25 mouse cellular contexts compared by ENCODE assay signal in genomic region chr10:59444635-59445034, GRCm38 (mm10). TPM values are rescaled to one million over a fixed set of nuclear protein-coding genes. Genes with fewer than 3 reads are reported as not detected.
DNase-seq lines count a peak whose midpoint lies in the region; ATAC-seq and TF ChIP-seq lines count a peak whose summit lies in the region.
"Had no signal": no experiment of that assay in that cellular context is flagged by ENCODE, and none has a peak within 500 bp of the region (broad histone marks: within the 10 kb centered on the region; RNA-seq: fewer than 3 reads in every experiment).

No protein-coding gene starts in this region.

- 0 out of 2 replicates have a peak overlapping the region, but pooled peaks have one; percentile 62 for H3K27ac ChIP-seq in heart, embryonic 10.5 days
- no peak overlapping the region for H3K27ac ChIP-seq in hindbrain, postnatal 0 days
- H3K27ac ChIP-seq: embryonic facial prominence, embryonic 12.5 days; forebrain, embryonic 15.5 days; heart, embryonic 15.5 days; intestine, embryonic 15.5 days had no signal

- ATAC-seq in hindbrain, postnatal 0 days: peak; percentile 49; the same call in 1 of the 2 replicates
- ATAC-seq: CD4-positive, CD25-positive, alpha-beta regulatory T cell, adult 4 months; forebrain, embryonic 15.5 days; intestine, embryonic 15.5 days had no signal

- no peak overlapping the region for H3K4me2 ChIP-seq in hindbrain, postnatal 0 days (ENCODE audit: low read depth, low read length)
- H3K4me2 ChIP-seq: embryonic facial prominence, embryonic 12.5 days; forebrain, embryonic 15.5 days; heart, embryonic 11.5 days; heart, embryonic 15.5 days; intestine, embryonic 15.5 days had no signal

- intact Hi-C loops in heart, postnatal 36 days (cut with DNase I): no loop called here
- intact Hi-C loops in left cerebral cortex, postnatal 4 days (cut with DNase I): no loop called here

- no peaks in the 10 kb centered on the region for H3K27me3 ChIP-seq in heart, embryonic 10.5 days (ENCODE audit: insufficient read depth, poor library complexity, severe bottlenecking)
- no peaks in the 10 kb centered on the region for H3K27me3 ChIP-seq in hindbrain, postnatal 0 days (ENCODE audit: insufficient read depth, low read length)
- H3K27me3 ChIP-seq: embryonic facial prominence, embryonic 12.5 days; forebrain, embryonic 15.5 days; heart, embryonic 15.5 days; intestine, embryonic 15.5 days had no signal

- no peaks in the 10 kb centered on the region for H3K9me3 ChIP-seq in heart, embryonic 10.5 days
- no peaks in the 10 kb centered on the region for H3K9me3 ChIP-seq in hindbrain, postnatal 0 days (ENCODE audit: low read length)
- H3K9me3 ChIP-seq: embryonic facial prominence, embryonic 12.5 days; forebrain, embryonic 15.5 days; G1E; heart, embryonic 15.5 days; intestine, embryonic 15.5 days had no signal

- DNase-seq in cerebellum, postnatal 10 days: peak; percentile 58 to 63
- DNase-seq in cerebellum, adult 11-12 months: no peak
- DNase-seq in heart, embryonic 10.5 days (ENCODE audit: low spot score): no peak
- no peak for DNase-seq in heart, postnatal 36 days
- peak; percentile 22 for DNase-seq in left cerebral cortex, postnatal 4 days
- no peak for DNase-seq in left cerebral cortex, adult 18-20 months (ENCODE audit: low spot score in 2 of 2)
- no peak for DNase-seq in hindbrain, postnatal 0 days (ENCODE audit: low spot score)
- DNase-seq: adrenal gland, adult 8-10 months; adrenal gland, postnatal 36 days; B cell, adult 2 months; cerebellum, adult 8-10 months; cerebellum, postnatal 25 days; gastrocnemius, postnatal 36 days; heart, adult 18-20 months; heart, postnatal 14 days had no signal

- H3K4me1 ChIP-seq in heart, embryonic 10.5 days: peaks cover 63% of the 10 kb centered on the region
- H3K4me1 ChIP-seq in hindbrain, postnatal 0 days (ENCODE audit: insufficient read depth, low read length): no peaks in the 10 kb centered on the region
- H3K4me1 ChIP-seq: forebrain, embryonic 15.5 days had no signal

- H3K4me3 ChIP-seq in heart, embryonic 10.5 days: no peak overlapping the region
- H3K4me3 ChIP-seq in hindbrain, postnatal 0 days (ENCODE audit: low read length): no peak overlapping the region
- H3K4me3 ChIP-seq: embryonic facial prominence, embryonic 12.5 days; forebrain, embryonic 15.5 days; heart, embryonic 15.5 days; intestine, embryonic 15.5 days had no signal

- TF ChIP-seq CTCF in hindbrain, postnatal 0 days (IDR thresholded peaks at IDR 0.05; ENCODE audit: low read depth): no peak

- no peaks in the 10 kb centered on the region for H3K36me3 ChIP-seq in heart, embryonic 10.5 days
- H3K36me3 ChIP-seq in hindbrain, postnatal 0 days (ENCODE audit: insufficient read depth, low read length): 0 out of 2 replicates have a peak, but pooled peaks cover 3% of the 10 kb centered on the region
- H3K36me3 ChIP-seq: forebrain, embryonic 15.5 days; heart, embryonic 15.5 days; intestine, embryonic 15.5 days had no signal

- WGBS in heart, embryonic 10.5 days: 29% methylated on average over 8 of the region's 8 CpGs
- WGBS in hindbrain, postnatal 0 days: 26% methylated on average over 8 of the region's 8 CpGs

- no peak overlapping the region for H3K9ac ChIP-seq in hindbrain, postnatal 0 days (replicated peaks; ENCODE audit: low read length)
- H3K9ac ChIP-seq: embryonic facial prominence, embryonic 12.5 days; forebrain, embryonic 15.5 days; heart, embryonic 15.5 days; intestine, embryonic 15.5 days had no signal

RNA-seq across cellular contexts. Expression of gene Oit3, which starts 3.1 kb away (rescaled TPM):
- 2.2 and 14.2 TPM in 2 replicates for polyA plus RNA-seq in heart, embryonic 10.5 days (2016; fragmentation: Nextera tagmentation; extraction: Ambion mirVana)
- not detected for total RNA-seq in heart, postnatal 36 days (2021)
- under 1 TPM in 1 of 2 experiments, not detected in 1; 0.32 TPM for total RNA-seq in left cerebral cortex, postnatal 4 days (2021)
- under 1 TPM; 0.19 to 0.35 TPM for total RNA-seq in left cerebral cortex, adult 18-20 months (2021)
- not detected in 2 replicates for total RNA-seq in hindbrain, postnatal 0 days (2014; rRNA removed)
- 0.11 and 0.23 TPM in 2 replicates for polyA plus RNA-seq in hindbrain, postnatal 0 days (2015; fragmentation: Nextera tagmentation; extraction: Ambion mirVana)
- total RNA-seq: gastrocnemius, adult 8-10 months; heart, adult 18-20 months had no signal
- polyA plus RNA-seq: G1E had no signal

RNA-seq across cellular contexts. Expression of gene Pla2g12b, which starts 41.2 kb away (rescaled TPM):
- polyA plus RNA-seq in heart, embryonic 10.5 days (2016; fragmentation: Nextera tagmentation; extraction: Ambion mirVana): 1.6 and 9.4 TPM in 2 replicates
- total RNA-seq in heart, postnatal 36 days (2021): not detected
- not detected for total RNA-seq in left cerebral cortex, postnatal 4 days (2021)
- not detected for total RNA-seq in left cerebral cortex, adult 18-20 months (2021)
- total RNA-seq in hindbrain, postnatal 0 days (2014; rRNA removed): not detected in 2 replicates
- not detected in 2 replicates for polyA plus RNA-seq in hindbrain, postnatal 0 days (2015; fragmentation: Nextera tagmentation; extraction: Ambion mirVana)
- total RNA-seq: adrenal gland, adult 8-10 months; adrenal gland, postnatal 36 days; G1E; gastrocnemius, adult 8-10 months; gastrocnemius, postnatal 36 days; heart, adult 18-20 months; heart, postnatal 14 days had no signal
- polyA plus RNA-seq: CD4-positive, CD25-positive, alpha-beta regulatory T cell, adult 4 months; cortical plate, adult 2 months; embryonic facial prominence, embryonic 12.5 days; forebrain, embryonic 11.5 days; forebrain, embryonic 15.5 days; G1E had no signal

RNA-seq across cellular contexts. Expression of gene Gm10273, which starts 49.2 kb away (rescaled TPM):
- 14.5 and 17.6 TPM in 2 replicates for polyA plus RNA-seq in heart, embryonic 10.5 days (2016; fragmentation: Nextera tagmentation; extraction: Ambion mirVana)
- 100 to 1,000 TPM; 146 to 148 TPM for total RNA-seq in heart, postnatal 36 days (2021)
- total RNA-seq in left cerebral cortex, postnatal 4 days (2021): 10 to 100 TPM; 45.0 to 48.3 TPM
- 10 to 100 TPM; 46.4 to 50.8 TPM for total RNA-seq in left cerebral cortex, adult 18-20 months (2021)
- total RNA-seq in hindbrain, postnatal 0 days (2014; rRNA removed): 1.3 and 5.9 TPM in 2 replicates
- 4.0 and 7.7 TPM in 2 replicates for polyA plus RNA-seq in hindbrain, postnatal 0 days (2015; fragmentation: Nextera tagmentation; extraction: Ambion mirVana)
- polyA plus RNA-seq: forebrain, embryonic 15.5 days had no signal

Comparison
In these comparisons a context has a peak if more than half of its experiments do, and no peak if none do; other contexts are left out.
1. DNase-seq: peak in cerebellum, postnatal 10 days (2 of 2) and left cerebral cortex, postnatal 4 days (single experiment); none in cerebellum, adult 11-12 months (single experiment), heart, embryonic 10.5 days (single experiment), heart, postnatal 36 days (0 of 2), left cerebral cortex, adult 18-20 months (0 of 2) and hindbrain, postnatal 0 days (single experiment).